Mouse (Mus musculus) limb, embryonic 10.5 days (tissue): ENCODE measurements around the gene Vav3. TPM values are rescaled to one million over a fixed set of nuclear protein-coding genes. Genes with fewer than 3 reads are reported as not detected.

Experiments
- DNase-seq: peaks from one replicate; pipeline ENCODE4 v3.0.0-alpha.2; 2017; ENCODE audit warnings: low spot score
- H3K27ac ChIP-seq: fragments of 300-500 bp; sonication (generic); 2 replicates; pipeline ENCODE4 v1.5.1; 2016; ENCODE audit warnings: mild to moderate bottlenecking
- H3K27me3 ChIP-seq: fragments of 300-500 bp; sonication (generic); 2 replicates; pipeline ENCODE4 v1.6.1; 2016; ENCODE audit warnings: low read depth, mild to moderate bottlenecking; ENCODE audit not compliant: poor library complexity, severe bottlenecking
- H3K36me3 ChIP-seq: fragments of 300-500 bp; sonication (generic); 2 replicates; pipeline ENCODE4 v1.6.1; 2016; ENCODE audit warnings: mild to moderate bottlenecking, moderate library complexity
- H3K4me1 ChIP-seq: fragments of 300-500 bp; sonication (generic); 2 replicates; pipeline ENCODE4 v1.6.1; 2016
- H3K4me3 ChIP-seq: fragments of 300-500 bp; sonication (generic); 2 replicates; pipeline ENCODE4 v1.5.1; 2016; ENCODE audit warnings: mild to moderate bottlenecking, moderate library complexity
- H3K9me3 ChIP-seq: fragments of 300-500 bp; sonication (generic); replicated peaks from 2 replicates; pipeline ENCODE4 v1.6.1; 2016; ENCODE audit warnings: mild to moderate bottlenecking
- WGBS: fragments of 180-500 bp; shearing (Covaris S2); methylation state at CpG from one replicate; pipeline ENCODE4 v1.1.7; 2016; 5-methylcytosine and 5-hydroxymethylcytosine counted together
- polyA plus RNA-seq: library from polyadenylated mRNA; unstranded; fragments of >200 nt; fragmentation: Nextera tagmentation; extraction: Ambion mirVana; gene quantifications from 2 replicates; pipeline ENCODE4 v1.2.1, GENCODE M21; 2016

Vav3 gene
- polyA plus RNA-seq, 1 experiment from 2014 or later, result 3.0 TPM

DNA sequence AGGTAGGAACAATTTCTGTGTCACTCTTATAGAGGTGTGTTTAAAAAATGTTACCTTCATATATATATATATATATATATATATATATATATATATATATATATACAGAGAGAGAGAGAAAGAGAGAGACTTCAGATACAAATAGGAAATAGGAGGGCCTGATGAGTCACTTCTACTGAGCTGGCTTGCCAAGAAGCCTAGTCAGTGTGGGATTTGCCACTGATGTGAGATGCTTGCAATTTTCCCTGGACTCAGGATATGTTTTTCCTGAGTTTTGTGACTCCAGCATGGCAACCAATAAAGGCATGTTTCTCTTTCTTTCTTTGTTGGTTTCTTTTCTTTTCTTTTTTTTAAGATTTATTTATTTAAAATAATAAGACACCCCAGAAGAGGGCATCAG lies 374.0 kb downstream of the Vav3 start:
- no peaks in the 10 kb centered on the region for H3K36me3 ChIP-seq
- no peak overlapping the region for H3K27ac ChIP-seq
- H3K4me1 ChIP-seq, result no peaks in the 10 kb centered on the region
- no peaks in the 10 kb centered on the region for H3K9me3 ChIP-seq
- DNase-seq, result no peak
- no peak overlapping the region for H3K4me3 ChIP-seq
- no peaks in the 10 kb centered on the region for H3K27me3 ChIP-seq

DNA sequence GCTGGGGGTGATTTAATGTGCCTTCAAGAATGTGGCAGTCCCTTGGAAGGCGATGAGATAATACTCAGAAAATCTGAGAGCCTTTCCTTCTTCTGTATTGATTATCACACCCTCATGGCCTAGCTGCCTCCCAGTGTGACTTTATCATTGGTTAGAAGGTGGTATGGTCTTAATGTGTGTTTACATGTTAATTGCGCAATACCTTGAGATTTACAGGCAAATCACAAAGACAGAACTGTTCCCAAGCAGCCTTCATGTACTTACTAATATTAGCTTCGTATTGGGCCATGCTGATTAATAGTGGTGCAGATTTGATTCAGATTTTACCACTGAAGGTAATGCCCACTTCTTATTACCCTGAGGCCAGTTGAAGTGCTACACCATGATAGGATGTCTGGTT lies 381.3 kb downstream of the Vav3 start:
- no peak for DNase-seq
- H3K36me3 ChIP-seq, result no peaks in the 10 kb centered on the region
- no peak overlapping the region for H3K27ac ChIP-seq
- no peaks in the 10 kb centered on the region for H3K4me1 ChIP-seq
- H3K4me3 ChIP-seq, result no peak overlapping the region
- no peaks in the 10 kb centered on the region for H3K27me3 ChIP-seq
- WGBS, result 89% methylated on average over 3 of the region's 3 CpGs
- no peaks in the 10 kb centered on the region for H3K9me3 ChIP-seq

GRCm38 (mm10) chr3:109726776-109727175 lies 386.3 kb downstream of the Vav3 start:
- Histone ChIP-seq H3K9me3 (no peaks in the 10 kb centered on the region), H3K4me1 (no peaks in the 10 kb centered on the region), H3K27ac (no peak overlapping the region), H3K36me3 (no peaks in the 10 kb centered on the region), H3K4me3 (no peak overlapping the region), H3K27me3 (0 out of 2 replicates have a peak, but pooled peaks cover 4% of the 10 kb centered on the region)
- DNase-seq, result no peak
- 83% methylated on average over 1 of the region's 1 CpGs for WGBS

- no peak overlapping the region for H3K27ac ChIP-seq
- DNase-seq, result no peak
- H3K36me3 ChIP-seq, result no peaks in the 10 kb centered on the region
- H3K4me3 ChIP-seq, result no peak overlapping the region
- 77% methylated on average over 5 of the region's 5 CpGs for WGBS
- H3K4me1 ChIP-seq, result peaks cover 6% of the 10 kb centered on the region; the same call in 1 of the 2 replicates
- H3K9me3 ChIP-seq, result no peaks in the 10 kb centered on the region
- H3K27me3 ChIP-seq, result 0 out of 2 replicates have a peak, but pooled peaks cover 4% of the 10 kb centered on the region
Observed at GRCm38 (mm10) chr3:109731592-109732230, 391.3 kb downstream of the Vav3 start.

- no peaks in the 10 kb centered on the region for H3K36me3 ChIP-seq
- H3K27ac ChIP-seq, result no peak overlapping the region
- peaks cover 6% of the 10 kb centered on the region; the same call in 1 of the 2 replicates for H3K4me1 ChIP-seq
- 0 out of 2 replicates have a peak, but pooled peaks cover 4% of the 10 kb centered on the region for H3K27me3 ChIP-seq
- peak; percentile 41 for DNase-seq
- no peaks in the 10 kb centered on the region for H3K9me3 ChIP-seq
- H3K4me3 ChIP-seq, result no peak overlapping the region
- 58% methylated on average over 10 of the region's 10 CpGs for WGBS
Observed at GRCm38 (mm10) chr3:109732327-109733182, 392.1 kb downstream of the Vav3 start.

Other genes starting within 250 kb of the Vav3 start
- 20.0 and 27.5 TPM in 2 replicates for gene Slc25a24, start 217.5 kb upstream of the Vav3 start, polyA plus RNA-seq